Mouse (Mus musculus) C2C12 (cell line): ENCODE measurements around the gene Cyb5r1. TPM values are rescaled to one million over a fixed set of nuclear protein-coding genes. Genes with fewer than 3 reads are reported as not detected.

ENCODE experiments used
- H3K27me3 ChIP-seq: one replicate; pipeline ENCODE4 v1.6.1; 2011; ENCODE audit not compliant: control insufficient read depth, insufficient read depth, insufficient read length
- H3K36me3 ChIP-seq: one replicate; pipeline ENCODE4 v1.6.1; 2011; ENCODE audit not compliant: control insufficient read depth, insufficient read depth
- H3K4me3 ChIP-seq: one replicate; pipeline ENCODE4 v1.5.1; 2011; ENCODE audit warnings: mild to moderate bottlenecking, control low read depth; ENCODE audit not compliant: poor library complexity, insufficient read depth, severe bottlenecking
- H3K79me2 ChIP-seq: one replicate; pipeline ENCODE4 v1.6.1; 2011; ENCODE audit not compliant: control insufficient read depth, insufficient read depth
- H3K79me3 ChIP-seq: one replicate; pipeline ENCODE4 v1.6.1; 2011; ENCODE audit warnings: low read depth, control low read depth
- H3ac ChIP-seq: one replicate; pipeline ENCODE3; 2011; ENCODE audit warnings: low read depth; ENCODE audit not compliant: control insufficient read depth, insufficient read length
- CEBPB ChIP-seq: IDR thresholded peaks from one replicate; pipeline ENCODE4 v1.6.1; 2011; ENCODE audit warnings: low read depth, mild to moderate bottlenecking, control low read depth, moderate library complexity
- CTCF ChIP-seq: IDR thresholded peaks from one replicate; pipeline ENCODE4 v1.5.1; 2011; ENCODE audit not compliant: control insufficient read depth, insufficient read depth, insufficient read length
- FOSL1 ChIP-seq: IDR thresholded peaks from one replicate; pipeline ENCODE4 v1.8.0; 2011; ENCODE audit warnings: mild to moderate bottlenecking, low read length; ENCODE audit not compliant: poor library complexity, insufficient read depth, severe bottlenecking
- MAX ChIP-seq: IDR thresholded peaks from one replicate; pipeline ENCODE4 v1.6.1; 2011; ENCODE audit warnings: mild to moderate bottlenecking, control low read depth
- MYOD1 ChIP-seq: IDR thresholded peaks from one replicate; pipeline ENCODE4 v1.6.1; 2011; ENCODE audit warnings: low read depth; ENCODE audit not compliant: control insufficient read depth, insufficient read length
- MYOG ChIP-seq: IDR thresholded peaks from one replicate; pipeline ENCODE4 v1.6.1; 2011; ENCODE audit not compliant: control insufficient read depth, insufficient read length; ENCODE audit errors: extremely low read depth
- USF1 ChIP-seq: IDR thresholded peaks from one replicate; pipeline ENCODE4 v1.6.1; 2011; ENCODE audit warnings: low read depth, mild to moderate bottlenecking, control low read depth, moderate library complexity
- polyA plus RNA-seq: library from polyadenylated mRNA; unstranded; fragments of >200 nt; fragmentation: generic; extraction: Trizol; gene quantifications from one replicate; pipeline ENCODE4 v1.2.1, GENCODE M21; 2012; ENCODE audit warnings: missing spikeins

Gene Cyb5r1
- polyA plus RNA-seq, 1 experiment = 68.4 TPM

DNA sequence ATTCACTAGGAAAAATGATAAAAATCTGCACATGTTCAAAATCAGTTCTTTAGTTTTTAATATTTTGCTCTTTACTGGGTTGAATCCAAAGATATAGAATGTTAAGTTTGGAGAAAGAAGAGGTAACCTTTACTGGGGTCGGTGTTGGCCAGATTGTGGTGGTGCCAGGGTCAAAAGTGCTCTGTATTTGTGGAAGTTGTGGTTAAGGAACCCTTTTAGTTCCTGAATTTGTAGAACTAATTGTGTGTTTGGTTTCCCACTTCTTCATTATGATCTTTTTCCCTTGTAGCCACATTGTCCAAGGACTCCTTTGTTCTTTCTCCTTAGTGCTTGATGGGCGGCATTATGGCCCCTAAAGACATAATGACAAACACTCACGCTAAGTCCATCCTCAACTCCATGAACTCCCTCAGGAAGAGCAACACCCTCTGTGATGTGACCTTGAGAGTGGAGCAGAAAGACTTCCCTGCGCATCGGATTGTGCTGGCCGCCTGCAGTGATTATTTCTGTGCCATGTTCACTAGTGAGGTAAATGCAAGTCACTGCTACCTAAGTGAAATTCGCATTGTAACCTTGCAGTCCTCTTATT, 52.9 kb downstream of the Cyb5r1 start:
- Histone ChIP-seq H3K4me3 (no peak overlapping the region), H3K27me3 (no peaks in the 10 kb centered on the region), H3K79me2 (peaks cover 11% of the 10 kb centered on the region), H3K36me3 (peaks cover 4% of the 10 kb centered on the region), H3ac (no peak overlapping the region), H3K79me3 (peaks cover 2% of the 10 kb centered on the region)
- TF ChIP-seq CTCF (no peak), MYOG (no peak), MYOD1 (no peak)

DNA sequence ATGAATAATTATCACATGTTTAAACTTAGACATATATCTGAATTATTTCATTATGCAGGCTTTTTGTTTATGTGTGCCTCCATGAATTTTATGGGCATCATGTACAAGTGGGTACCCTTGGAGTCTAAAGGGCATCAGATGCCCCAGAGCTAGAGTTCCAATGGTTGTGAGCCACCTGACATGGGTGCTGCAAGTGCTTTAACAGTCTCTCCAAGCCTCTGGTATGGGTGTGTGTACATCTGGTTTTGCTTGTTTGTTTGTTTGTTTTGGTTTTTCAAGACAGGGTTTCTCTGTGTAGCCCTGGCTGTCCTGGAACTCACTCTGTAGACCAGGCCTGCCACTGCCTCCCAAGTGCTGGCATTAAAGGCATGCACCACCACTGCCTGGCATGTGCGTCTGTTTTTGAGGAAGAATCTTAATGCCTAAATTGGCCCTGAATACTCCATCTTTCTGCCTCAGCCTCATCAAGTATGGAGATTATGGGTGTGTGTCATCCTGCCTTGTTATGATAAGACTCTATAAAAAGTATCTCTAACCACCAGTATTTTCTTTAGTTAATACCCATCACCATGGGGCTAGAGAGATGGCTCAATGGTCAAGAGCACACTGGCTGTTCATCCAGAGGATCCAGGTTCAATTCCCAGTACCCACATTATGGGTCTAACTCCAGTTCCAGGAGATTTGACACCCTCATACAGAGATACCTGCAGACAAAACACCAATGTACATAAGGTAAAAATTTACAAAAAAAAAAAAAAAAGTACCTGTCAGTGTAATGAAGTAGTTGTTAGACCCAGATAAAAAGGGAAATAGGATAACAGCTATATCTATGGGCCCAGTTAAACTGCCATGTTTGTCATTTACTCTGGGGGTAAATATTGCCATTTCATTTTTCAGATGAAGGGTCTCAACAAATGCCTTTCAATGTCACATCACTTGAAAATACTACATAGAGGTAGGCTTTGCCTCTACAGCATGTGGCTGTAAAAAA, 55.2 kb downstream of the Cyb5r1 start:
- Histone ChIP-seq H3K79me2 (peaks cover 10% of the 10 kb centered on the region), H3K36me3 (peaks cover 15% of the 10 kb centered on the region), H3ac (no peak overlapping the region), H3K79me3 (peaks cover 2% of the 10 kb centered on the region), H3K27me3 (no peaks in the 10 kb centered on the region), H3K4me3 (no peak overlapping the region)
- TF ChIP-seq MYOG (no peak), USF1 (no peak), FOSL1 (no peak), CTCF (no peak), MAX (no peak), CEBPB (no peak), MYOD1 (no peak)

Other genes starting within 250 kb of the Cyb5r1 start
- gene Chil1, start 223.4 kb upstream of the Cyb5r1 start, polyA plus RNA-seq = 0.08 TPM
- 1.4 TPM for gene Mybph, start 212.1 kb upstream of the Cyb5r1 start, polyA plus RNA-seq
- gene Adora1, start 170.1 kb upstream of the Cyb5r1 start, polyA plus RNA-seq = 0.05 TPM
- gene Myog, start 115.6 kb upstream of the Cyb5r1 start, polyA plus RNA-seq = 22.0 TPM
- 0.35 TPM for gene Ppfia4, start 72.6 kb upstream of the Cyb5r1 start, polyA plus RNA-seq
- 85.2 TPM for gene Tmem183a, start 43.6 kb upstream of the Cyb5r1 start, polyA plus RNA-seq
- not detected for gene 4933406M09Rik, start 19.6 kb upstream of the Cyb5r1 start, polyA plus RNA-seq
- gene Adipor1, start 9.8 kb downstream of the Cyb5r1 start, polyA plus RNA-seq = 65.7 TPM
- gene Klhl12, start 50.0 kb downstream of the Cyb5r1 start, polyA plus RNA-seq = 6.5 TPM
- gene Rabif, start 89.1 kb downstream of the Cyb5r1 start, polyA plus RNA-seq = 15.6 TPM
- gene Mgat4e, start 144.1 kb downstream of the Cyb5r1 start, polyA plus RNA-seq = not detected
- gene Kdm5b, start 154.6 kb downstream of the Cyb5r1 start, polyA plus RNA-seq = 3.4 TPM
- gene Syt2, start 241.1 kb downstream of the Cyb5r1 start, polyA plus RNA-seq = 0.15 TPM